Mouse (Mus musculus): ENCODE results near the gene Bcl7a. TPM values are rescaled to one million over a fixed set of nuclear protein-coding genes. Genes with fewer than 3 reads are reported as not detected.
A peak's percentile ranks its signal among the peaks of the same experiment; 100 is the strongest.

Gene Bcl7a
- polyA plus RNA-seq, 1 experiment from 2014 or later, result 12.1 TPM

GRCm38 (mm10) chr5:123317992-123318391 lies 25.6 kb upstream of the Bcl7a start:
- no peak for ATAC-seq (ENCODE audit: insufficient number of reproducible peaks, insufficient read depth, low FRiP score, low read depth)
- H3K27me3 ChIP-seq (ENCODE audit: control insufficient read depth, insufficient read depth, low read length), result no peaks in the 10 kb centered on the region
- H3K4me1 ChIP-seq (ENCODE audit: control insufficient read depth in 2 of 2, insufficient read depth in 2 of 2, low read length in 2 of 2), result peaks cover 7 to 19% of the 10 kb centered on the region in 2 experiments; a peak in 3 of 4 replicates
- H3K9me3 ChIP-seq (ENCODE audit: control insufficient read depth, low read length), result no peaks in the 10 kb centered on the region
- H3K27ac ChIP-seq (replicated peaks in 1 of 2; ENCODE audit: control insufficient read depth in 1 of 2, insufficient read depth in 1 of 2, low read depth in 2 of 2, low read length in 2 of 2), result no peak overlapping the region
- 18% methylated on average over 6 of the region's 6 CpGs for WGBS
- H3K4me3 ChIP-seq (ENCODE audit: control insufficient read depth in 1 of 2, insufficient read depth in 1 of 2, low read depth in 1 of 2, low read length in 2 of 2), result peak overlapping the region; percentile 28 to 29
- peak overlapping the region; percentile 69 for H3K9ac ChIP-seq (ENCODE audit: low read length)
- peak overlapping the region; percentile 61 for H3K4me2 ChIP-seq (ENCODE audit: low read length)
- H3K36me3 ChIP-seq (ENCODE audit: control insufficient read depth, insufficient read depth, low read length), result no peaks in the 10 kb centered on the region

GRCm38 (mm10) chr5:123320136-123320535 lies 23.5 kb upstream of the Bcl7a start:
- H3K4me2 ChIP-seq (ENCODE audit: low read length), result no peak overlapping the region
- H3K9me3 ChIP-seq (ENCODE audit: control insufficient read depth, low read length), result no peaks in the 10 kb centered on the region
- peaks cover 6 to 10% of the 10 kb centered on the region in 2 experiments; a peak in 3 of 4 replicates for H3K4me1 ChIP-seq (ENCODE audit: control insufficient read depth in 2 of 2, insufficient read depth in 2 of 2, low read length in 2 of 2)
- H3K4me3 ChIP-seq (ENCODE audit: control insufficient read depth in 1 of 2, insufficient read depth in 1 of 2, low read depth in 1 of 2, low read length in 2 of 2), result no peak overlapping the region
- no peaks in the 10 kb centered on the region for H3K27me3 ChIP-seq (ENCODE audit: control insufficient read depth, insufficient read depth, low read length)
- 97% methylated on average over 3 of the region's 3 CpGs for WGBS
- no peak for ATAC-seq (ENCODE audit: insufficient number of reproducible peaks, insufficient read depth, low FRiP score, low read depth)
- H3K9ac ChIP-seq (ENCODE audit: low read length), result no peak overlapping the region
- H3K36me3 ChIP-seq (ENCODE audit: control insufficient read depth, insufficient read depth, low read length), result no peaks in the 10 kb centered on the region
- H3K27ac ChIP-seq (replicated peaks in 1 of 2; ENCODE audit: control insufficient read depth in 1 of 2, insufficient read depth in 1 of 2, low read depth in 2 of 2, low read length in 2 of 2), result no peak overlapping the region

- Histone ChIP-seq H3K36me3 (ENCODE audit: control insufficient read depth, insufficient read depth, low read length) (no peaks in the 10 kb centered on the region), H3K4me1 (ENCODE audit: control insufficient read depth in 2 of 2, insufficient read depth in 2 of 2, low read length in 2 of 2) (peaks cover 2 to 4% of the 10 kb centered on the region in 2 experiments; a peak in 1 of 4 replicates), H3K4me3 (ENCODE audit: control insufficient read depth in 1 of 2, insufficient read depth in 1 of 2, low read depth in 1 of 2, low read length in 2 of 2) (no peak overlapping the region), H3K4me2 (ENCODE audit: low read length) (no peak overlapping the region), H3K9me3 (ENCODE audit: control insufficient read depth, low read length) (no peaks in the 10 kb centered on the region), H3K27me3 (ENCODE audit: control insufficient read depth, insufficient read depth, low read length) (no peaks in the 10 kb centered on the region), H3K27ac (replicated peaks in 1 of 2; ENCODE audit: control insufficient read depth in 1 of 2, insufficient read depth in 1 of 2, low read depth in 2 of 2, low read length in 2 of 2) (no peak overlapping the region), H3K9ac (ENCODE audit: low read length) (no peak overlapping the region)
- no peak for ATAC-seq (ENCODE audit: insufficient number of reproducible peaks, insufficient read depth, low FRiP score, low read depth)
- WGBS, result 44% methylated on average over 15 of the region's 15 CpGs
Measured at GRCm38 (mm10) chr5:123324242-123324641, 19.4 kb upstream of the Bcl7a start.

- Histone ChIP-seq H3K36me3 (ENCODE audit: control insufficient read depth, insufficient read depth, low read length) (no peaks in the 10 kb centered on the region), H3K9me3 (ENCODE audit: control insufficient read depth, low read length) (no peaks in the 10 kb centered on the region), H3K27ac (replicated peaks in 1 of 2; ENCODE audit: control insufficient read depth in 1 of 2, insufficient read depth in 1 of 2, low read depth in 2 of 2, low read length in 2 of 2) (peak overlapping the region; percentile 16 to 20; a peak in 1 of 4 replicates), H3K27me3 (ENCODE audit: control insufficient read depth, insufficient read depth, low read length) (no peaks in the 10 kb centered on the region), H3K4me2 (ENCODE audit: low read length) (no peak overlapping the region), H3K9ac (ENCODE audit: low read length) (no peak overlapping the region), H3K4me3 (ENCODE audit: control insufficient read depth in 1 of 2, insufficient read depth in 1 of 2, low read depth in 1 of 2, low read length in 2 of 2) (no peak overlapping the region), H3K4me1 (ENCODE audit: control insufficient read depth in 2 of 2, insufficient read depth in 2 of 2, low read length in 2 of 2) (peaks cover 2 to 4% of the 10 kb centered on the region in 2 experiments; a peak in 1 of 4 replicates)
- WGBS, result 67% methylated on average over 15 of the region's 15 CpGs
- ATAC-seq (ENCODE audit: insufficient number of reproducible peaks, insufficient read depth, low FRiP score, low read depth), result no peak
Measured at GRCm38 (mm10) chr5:123326006-123326750, 17.5 kb upstream of the Bcl7a start.

GRCm38 (mm10) chr5:123326751-123327148 lies 16.9 kb upstream of the Bcl7a start:
- Histone ChIP-seq H3K9ac (ENCODE audit: low read length) (no peak overlapping the region), H3K27ac (replicated peaks in 1 of 2; ENCODE audit: control insufficient read depth in 1 of 2, insufficient read depth in 1 of 2, low read depth in 2 of 2, low read length in 2 of 2) (peak overlapping the region; percentile 16 to 20; a peak in 1 of 4 replicates), H3K9me3 (ENCODE audit: control insufficient read depth, low read length) (no peaks in the 10 kb centered on the region), H3K4me2 (ENCODE audit: low read length) (no peak overlapping the region), H3K36me3 (ENCODE audit: control insufficient read depth, insufficient read depth, low read length) (no peaks in the 10 kb centered on the region), H3K27me3 (ENCODE audit: control insufficient read depth, insufficient read depth, low read length) (no peaks in the 10 kb centered on the region), H3K4me1 (ENCODE audit: control insufficient read depth in 2 of 2, insufficient read depth in 2 of 2, low read length in 2 of 2) (peaks cover 2 to 4% of the 10 kb centered on the region in 2 experiments; a peak in 1 of 4 replicates), H3K4me3 (ENCODE audit: control insufficient read depth in 1 of 2, insufficient read depth in 1 of 2, low read depth in 1 of 2, low read length in 2 of 2) (no peak overlapping the region)
- no peak for ATAC-seq (ENCODE audit: insufficient number of reproducible peaks, insufficient read depth, low FRiP score, low read depth)
- 68% methylated on average over 9 of the region's 9 CpGs for WGBS

GRCm38 (mm10) chr5:123327686-123328085 lies 15.9 kb upstream of the Bcl7a start:
- no peak for ATAC-seq (ENCODE audit: insufficient number of reproducible peaks, insufficient read depth, low FRiP score, low read depth)
- H3K9ac ChIP-seq (ENCODE audit: low read length), result no peak overlapping the region
- 83% methylated on average over 8 of the region's 8 CpGs for WGBS

GRCm38 (mm10) chr5:123333566-123333965 lies 10.1 kb upstream of the Bcl7a start:
- Histone ChIP-seq H3K4me1 (ENCODE audit: control insufficient read depth in 2 of 2, insufficient read depth in 2 of 2, low read length in 2 of 2) (no peaks in the 10 kb centered on the region), H3K9me3 (ENCODE audit: control insufficient read depth, low read length) (no peaks in the 10 kb centered on the region), H3K36me3 (ENCODE audit: control insufficient read depth, insufficient read depth, low read length) (no peaks in the 10 kb centered on the region), H3K4me3 (ENCODE audit: control insufficient read depth in 1 of 2, insufficient read depth in 1 of 2, low read depth in 1 of 2, low read length in 2 of 2) (no peak overlapping the region), H3K27me3 (ENCODE audit: control insufficient read depth, insufficient read depth, low read length) (no peaks in the 10 kb centered on the region), H3K27ac (replicated peaks in 1 of 2; ENCODE audit: control insufficient read depth in 1 of 2, insufficient read depth in 1 of 2, low read depth in 2 of 2, low read length in 2 of 2) (no peak overlapping the region), H3K9ac (ENCODE audit: low read length) (no peak overlapping the region), H3K4me2 (ENCODE audit: low read length) (no peak overlapping the region)
- ATAC-seq (ENCODE audit: insufficient number of reproducible peaks, insufficient read depth, low FRiP score, low read depth), result no peak
- WGBS, result 75% methylated on average over 6 of the region's 6 CpGs

More at GRCm38 (mm10) chr5:123327686-123328085, 15.9 kb upstream of the Bcl7a start:
- H3K4me2 ChIP-seq (ENCODE audit: low read length), result no peak overlapping the region
- no peak overlapping the region for H3K27ac ChIP-seq (replicated peaks in 1 of 2; ENCODE audit: control insufficient read depth in 1 of 2, insufficient read depth in 1 of 2, low read depth in 2 of 2, low read length in 2 of 2)
- H3K4me3 ChIP-seq (ENCODE audit: control insufficient read depth in 1 of 2, insufficient read depth in 1 of 2, low read depth in 1 of 2, low read length in 2 of 2), result no peak overlapping the region
- peaks cover 2 to 4% of the 10 kb centered on the region in 2 experiments; a peak in 1 of 4 replicates for H3K4me1 ChIP-seq (ENCODE audit: control insufficient read depth in 2 of 2, insufficient read depth in 2 of 2, low read length in 2 of 2)
- no peaks in the 10 kb centered on the region for H3K36me3 ChIP-seq (ENCODE audit: control insufficient read depth, insufficient read depth, low read length)
- no peaks in the 10 kb centered on the region for H3K27me3 ChIP-seq (ENCODE audit: control insufficient read depth, insufficient read depth, low read length)
- no peaks in the 10 kb centered on the region for H3K9me3 ChIP-seq (ENCODE audit: control insufficient read depth, low read length)
